Mouse (Mus musculus) bone marrow, adult 2 months (tissue): ENCODE measurements at regions not wholly inside any gene's neighbourhood (a gene's known extent, or its start where the extent isn't known, plus 50 kb on each side); places are given as distances from the start of the nearest gene placed in this dataset.

Experiments
- CTCF ChIP-seq: fragments of 200-500 bp; IDR thresholded peaks from 2 replicates; pipeline ENCODE4 v1.5.1; 2011; ENCODE audit warnings: low read length, control low read depth; ENCODE audit not compliant: control insufficient read depth, insufficient read depth
- POLR2A ChIP-seq: fragments of 200-500 bp; IDR thresholded peaks from 2 replicates; pipeline ENCODE4 v1.6.1; 2011; ENCODE audit warnings: low read depth, mild to moderate bottlenecking, control low read depth, low read length, borderline replicate concordance; ENCODE audit not compliant: control insufficient read depth

- TF ChIP-seq POLR2A (no peak), CTCF (no peak)
Measured at GRCm38 (mm10) chr11:24864637-24865036, 786.8 kb downstream of the Bcl11a start.
